Mouse (Mus musculus): ENCODE measurements at regions not wholly inside any gene's neighbourhood (a gene's known extent, or its start where the extent isn't known, plus 50 kb on each side); places are given as distances from the start of the nearest gene placed in this dataset.

GRCm38 (mm10) chr13:102174896-102175295, 406.9 kb upstream of the Pik3r1 start:
- TF ChIP-seq CTCF (IDR thresholded peaks at IDR 0.05; ENCODE audit: low read depth) (no peak), EP300 (IDR thresholded peaks at IDR 0.05; ENCODE audit: low read depth) (no peak)

Measured in liver, postnatal 0 days (tissue).